Mouse (Mus musculus) liver, postnatal 0 days (tissue): ENCODE data around the gene Olfml2a. TPM values are rescaled to one million over a fixed set of nuclear protein-coding genes. Genes with fewer than 3 reads are reported as not detected.

Experiments used
- ATAC-seq: fragments of 200-750 bp; cut with Nextera tagmentation; 2 replicates; pipeline ENCODE4 v1.8.0; 2017; ENCODE audit warnings: mild to moderate bottlenecking, moderate library complexity
- DNase-seq: peaks from one replicate; pipeline ENCODE4 v3.0.0-alpha.2; 2016
- H3K27ac ChIP-seq: fragments of 300-500 bp; sonication (generic); 2 replicates; pipeline ENCODE4 v1.5.1; 2014; ENCODE audit warnings: antibody characterized with exemption, moderate library complexity, mild to moderate bottlenecking, low read depth
- H3K27me3 ChIP-seq: fragments of 300-500 bp; sonication (generic); 2 replicates; pipeline ENCODE4 v1.6.1; 2014; ENCODE audit warnings: low read length, control low read depth, mixed read lengths; ENCODE audit not compliant: insufficient read depth
- H3K36me3 ChIP-seq: fragments of 300-500 bp; sonication (generic); replicated peaks from 2 replicates; pipeline ENCODE4 v1.6.1; 2014; ENCODE audit warnings: mild to moderate bottlenecking, control low read depth, low read length, moderate library complexity, mixed read lengths; ENCODE audit not compliant: insufficient read depth
- H3K4me1 ChIP-seq: fragments of 300-500 bp; sonication (generic); 2 replicates; pipeline ENCODE4 v1.6.1; 2014; ENCODE audit warnings: antibody characterized with exemption, mild to moderate bottlenecking, control low read depth; ENCODE audit not compliant: insufficient read depth
- H3K4me2 ChIP-seq: fragments of 300-500 bp; sonication (generic); 2 replicates; pipeline ENCODE4 v1.6.1; 2014; ENCODE audit warnings: low read depth, mild to moderate bottlenecking, low read length, moderate library complexity, mixed read lengths
- H3K4me3 ChIP-seq: fragments of 300-500 bp; sonication (generic); 2 replicates; pipeline ENCODE4 v1.5.1; 2014; ENCODE audit warnings: low read depth, low read length
- H3K9ac ChIP-seq: fragments of 300-500 bp; sonication (generic); replicated peaks from 2 replicates; pipeline ENCODE4 v1.6.1; 2014; ENCODE audit warnings: mild to moderate bottlenecking, moderate library complexity
- H3K9me3 ChIP-seq: fragments of 300-500 bp; sonication (generic); 2 replicates; pipeline ENCODE4 v1.6.1; 2016; ENCODE audit warnings: mild to moderate bottlenecking, control low read depth, low read length, mixed read lengths
- CTCF ChIP-seq: sonication (generic); IDR thresholded peaks from 2 replicates; pipeline ENCODE4 v1.5.1; 2016; ENCODE audit warnings: antibody characterized with exemption, low read depth
- EP300 ChIP-seq: IDR thresholded peaks from 2 replicates; pipeline ENCODE4 v1.6.1; 2016; ENCODE audit warnings: antibody characterized with exemption, low read depth, mild to moderate bottlenecking
- WGBS: fragments of 180-500 bp; shearing (Covaris S2); extraction: QIAGEN DNeasy Blood & Tissue Kit; methylation state at CpG from one replicate; pipeline ENCODE4 v1.1.7; 2014; ENCODE audit not compliant: insufficient replicate concordance; 5-methylcytosine and 5-hydroxymethylcytosine counted together
- polyA plus RNA-seq: library from polyadenylated mRNA; unstranded; fragments of >200 nt; fragmentation: Nextera tagmentation; extraction: Ambion mirVana; gene quantifications from 2 replicates; pipeline ENCODE4 v1.2.1, GENCODE M21; 2015

The Olfml2a gene
- polyA plus RNA-seq, 1 experiment from 2014 or later, result 0.06 TPM

- H3K4me3 ChIP-seq, result no peak overlapping the region
- WGBS, result 32% methylated on average over 4 of the region's 4 CpGs
These were observed 16.8 kb upstream of the Olfml2a start for GRCm38 (mm10) chr2:38914965-38915364.

GRCm38 (mm10) chr2:38916947-38917691 lies 14.7 kb upstream of the Olfml2a start:
- H3K9ac ChIP-seq, result no peak overlapping the region
- H3K4me1 ChIP-seq, result no peaks in the 10 kb centered on the region
- 50% methylated on average over 4 of the region's 4 CpGs for WGBS
- no peaks in the 10 kb centered on the region for H3K36me3 ChIP-seq
- H3K4me3 ChIP-seq, result no peak overlapping the region
- no peaks in the 10 kb centered on the region for H3K27me3 ChIP-seq
- no peak overlapping the region for H3K4me2 ChIP-seq
- DNase-seq, result no peak
- H3K9me3 ChIP-seq, result no peaks in the 10 kb centered on the region
- TF ChIP-seq CTCF (no peak), EP300 (no peak)
- H3K27ac ChIP-seq, result no peak overlapping the region
- no peak for ATAC-seq

More at GRCm38 (mm10) chr2:38914965-38915364, 16.8 kb upstream of the Olfml2a start:
- H3K27ac ChIP-seq, result no peak overlapping the region
- H3K4me2 ChIP-seq, result no peak overlapping the region
- DNase-seq, result no peak
- H3K36me3 ChIP-seq, result no peaks in the 10 kb centered on the region
- H3K27me3 ChIP-seq, result no peaks in the 10 kb centered on the region
- no peaks in the 10 kb centered on the region for H3K9me3 ChIP-seq
- no peak for TF ChIP-seq CTCF
- TF ChIP-seq EP300, result no peak
- H3K4me1 ChIP-seq, result no peaks in the 10 kb centered on the region
- no peak for ATAC-seq
- H3K9ac ChIP-seq, result no peak overlapping the region

GRCm38 (mm10) chr2:38921374-38921773 lies 10.4 kb upstream of the Olfml2a start:
- Histone ChIP-seq H3K27ac (no peak overlapping the region), H3K36me3 (no peaks in the 10 kb centered on the region), H3K9me3 (no peaks in the 10 kb centered on the region), H3K4me2 (no peak overlapping the region), H3K9ac (no peak overlapping the region), H3K27me3 (peaks cover 10% of the 10 kb centered on the region), H3K4me3 (no peak overlapping the region), H3K4me1 (peaks cover 6% of the 10 kb centered on the region)
- DNase-seq, result no peak
- ATAC-seq, result no peak
- no peak for TF ChIP-seq CTCF
- no peak for TF ChIP-seq EP300
- 32% methylated on average over 1 of the region's 1 CpGs for WGBS

- H3K27me3 ChIP-seq, result peaks cover 10% of the 10 kb centered on the region
- WGBS, result 57% methylated on average over 3 of the region's 3 CpGs
- no peak overlapping the region for H3K9ac ChIP-seq
- H3K4me2 ChIP-seq, result no peak overlapping the region
- H3K36me3 ChIP-seq, result no peaks in the 10 kb centered on the region
- ATAC-seq, result no peak
- DNase-seq, result no peak
- peaks cover 11% of the 10 kb centered on the region for H3K4me1 ChIP-seq
- H3K27ac ChIP-seq, result no peak overlapping the region
- TF ChIP-seq EP300 (no peak), CTCF (no peak)
- no peaks in the 10 kb centered on the region for H3K9me3 ChIP-seq
- no peak overlapping the region for H3K4me3 ChIP-seq
These were observed 8.3 kb upstream of the Olfml2a start for GRCm38 (mm10) chr2:38923471-38923870.

- peaks cover 11% of the 10 kb centered on the region for H3K4me1 ChIP-seq
- WGBS, result 67% methylated on average over 2 of the region's 2 CpGs
- no peak overlapping the region for H3K9ac ChIP-seq
- H3K4me3 ChIP-seq, result no peak overlapping the region
- TF ChIP-seq EP300, result no peak
- TF ChIP-seq CTCF, result no peak
- H3K27ac ChIP-seq, result no peak overlapping the region
- no peaks in the 10 kb centered on the region for H3K36me3 ChIP-seq
- peaks cover 10% of the 10 kb centered on the region for H3K27me3 ChIP-seq
- no peak for DNase-seq
- H3K9me3 ChIP-seq, result no peaks in the 10 kb centered on the region
- ATAC-seq, result no peak
- H3K4me2 ChIP-seq, result no peak overlapping the region
These were observed 7.9 kb upstream of the Olfml2a start for GRCm38 (mm10) chr2:38923911-38924310.

- H3K27ac ChIP-seq, result no peak overlapping the region
- H3K4me1 ChIP-seq, result peaks cover 11% of the 10 kb centered on the region
- 19% methylated on average over 10 of the region's 10 CpGs for WGBS
- no peak overlapping the region for H3K9ac ChIP-seq
- H3K4me3 ChIP-seq, result peak overlapping the region; percentile 79
- peaks cover 10% of the 10 kb centered on the region for H3K27me3 ChIP-seq
- TF ChIP-seq CTCF, result no peak
- no peak for TF ChIP-seq EP300
- ATAC-seq (no peak), DNase-seq (no peak)
- no peaks in the 10 kb centered on the region for H3K9me3 ChIP-seq
- H3K36me3 ChIP-seq, result no peaks in the 10 kb centered on the region
- H3K4me2 ChIP-seq, result peak overlapping the region; percentile 99
These were observed 7.2 kb upstream of the Olfml2a start for GRCm38 (mm10) chr2:38924571-38924970.
